In the genomic region with DNA sequence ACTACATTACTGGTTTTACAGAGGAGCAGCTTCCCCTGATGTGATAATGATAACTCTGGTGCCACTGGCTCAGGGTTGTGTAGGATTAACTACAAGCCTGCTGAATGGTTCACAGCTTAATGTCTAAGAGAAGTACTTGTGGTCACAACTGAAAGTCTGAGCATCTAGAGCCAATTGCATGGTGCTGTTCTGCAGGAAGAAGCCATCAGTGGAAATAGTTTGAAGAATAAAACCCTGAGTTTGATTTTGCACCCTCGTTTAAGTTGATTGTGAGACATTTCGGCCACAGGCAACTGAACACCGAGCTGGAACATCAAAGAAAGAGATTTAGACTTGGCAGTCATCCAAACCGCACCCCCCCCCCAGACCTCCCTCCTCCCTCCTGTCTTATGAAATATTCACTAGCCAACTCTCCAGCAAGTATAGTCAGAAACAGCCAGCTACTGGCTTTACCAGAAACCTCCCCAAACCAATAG, we compare ENCODE assay signal across 10 mouse cellular contexts. TPM values are rescaled to one million over a fixed set of nuclear protein-coding genes. Genes with fewer than 3 reads are reported as not detected.
DNase-seq lines count a peak whose midpoint lies in the region; ATAC-seq and TF ChIP-seq lines count a peak whose summit lies in the region.
"Had no signal": no experiment of that assay in that cellular context is flagged by ENCODE, and none has a peak within 500 bp of the region (broad histone marks: within the 10 kb centered on the region; RNA-seq: fewer than 3 reads in every experiment).

No protein-coding gene starts in this region.

- H3K4me3 ChIP-seq in kidney, embryonic 15.5 days (replicated peaks) = no peak overlapping the region
- H3K4me3 ChIP-seq in kidney, embryonic 16.5 days (ENCODE audit: low read length) = no peak overlapping the region
- no peak overlapping the region for H3K4me3 ChIP-seq in MEL (ENCODE audit: control insufficient read depth in 1 of 2, insufficient read depth in 1 of 2, low read depth in 2 of 2, low read length in 2 of 2)
- no peak overlapping the region for H3K4me3 ChIP-seq in embryonic facial prominence, embryonic 13.5 days
- H3K4me3 ChIP-seq in limb, embryonic 14.5 days (replicated peaks; ENCODE audit: low read length) = no peak overlapping the region

- H3K79me2 ChIP-seq in MEL (ENCODE audit: control insufficient read depth, insufficient read depth, low read length, poor library complexity) = no peaks in the 10 kb centered on the region

- peak; percentile 18; the same call in 1 of the 2 replicates for ATAC-seq in kidney, embryonic 15.5 days (replicated peaks; ENCODE audit: low FRiP score)
- ATAC-seq in kidney, embryonic 16.5 days (ENCODE audit: low FRiP score, low TSS enrichment) = no peak
- no peak for ATAC-seq in embryonic facial prominence, embryonic 13.5 days (ENCODE audit: insufficient number of reproducible peaks, insufficient read depth, low FRiP score, low TSS enrichment, low read depth)
- ATAC-seq in limb, embryonic 14.5 days (ENCODE audit: low FRiP score, low read depth) = no peak

- TF ChIP-seq EP300 in MEL (IDR thresholded peaks at IDR 0.05; ENCODE audit: low read depth in 1 of 2, low read length in 2 of 2) = no peak

- 16% methylated on average over 4 of the region's 4 CpGs for WGBS in kidney, embryonic 15.5 days
- WGBS in kidney, embryonic 16.5 days = 14% methylated on average over 4 of the region's 4 CpGs
- WGBS in embryonic facial prominence, embryonic 13.5 days = 17% methylated on average over 4 of the region's 4 CpGs
- 15% methylated on average over 4 of the region's 4 CpGs for WGBS in limb, embryonic 14.5 days

- peak; percentile 48 for DNase-seq in MEL (ENCODE audit: low read depth, low spot score)
- peak; percentile 46 for DNase-seq in limb, embryonic 14.5 days (ENCODE audit: low spot score)
- no peak for DNase-seq in spleen, adult 12 weeks (ENCODE audit: low spot score)
- DNase-seq in heart, adult 11 months = no peak
- no peak for DNase-seq in cerebellum, postnatal 14 days
- DNase-seq: cerebellum, adult 2 months had no signal

- H3K4me2 ChIP-seq in kidney, embryonic 15.5 days = no peak overlapping the region
- H3K4me2 ChIP-seq in kidney, embryonic 16.5 days (replicated peaks; ENCODE audit: low read depth, low read length) = no peak overlapping the region
- H3K4me2 ChIP-seq in embryonic facial prominence, embryonic 13.5 days = no peak overlapping the region
- no peak overlapping the region for H3K4me2 ChIP-seq in limb, embryonic 14.5 days (replicated peaks; ENCODE audit: low read depth, low read length, severe bottlenecking)

- no peak for TF ChIP-seq POLR2A in MEL (IDR thresholded peaks at IDR 0.05; ENCODE audit: control insufficient read depth in 1 of 2, insufficient read depth in 1 of 2, low read depth in 1 of 2, low read length in 2 of 2, poor library complexity in 1 of 2)
- TF ChIP-seq POLR2A in limb, embryonic 14.5 days (IDR thresholded peaks at IDR 0.05; ENCODE audit: borderline replicate concordance, extremely low read depth, insufficient read depth, insufficient read length) = no peak

- H3K36me3 ChIP-seq in kidney, embryonic 15.5 days = no peaks in the 10 kb centered on the region
- no peaks in the 10 kb centered on the region for H3K36me3 ChIP-seq in kidney, embryonic 16.5 days (ENCODE audit: insufficient read depth, low read length)
- no peaks in the 10 kb centered on the region for H3K36me3 ChIP-seq in MEL (ENCODE audit: control insufficient read depth in 1 of 2, insufficient read depth in 2 of 2, low read length in 2 of 2)
- H3K36me3 ChIP-seq in embryonic facial prominence, embryonic 13.5 days = no peaks in the 10 kb centered on the region
- no peaks in the 10 kb centered on the region for H3K36me3 ChIP-seq in limb, embryonic 14.5 days (ENCODE audit: control insufficient read depth, insufficient read depth, low read length)

- H3K9me3 ChIP-seq in kidney, embryonic 15.5 days (replicated peaks) = no peaks in the 10 kb centered on the region
- no peaks in the 10 kb centered on the region for H3K9me3 ChIP-seq in kidney, embryonic 16.5 days (ENCODE audit: low read length)
- no peaks in the 10 kb centered on the region for H3K9me3 ChIP-seq in MEL (replicated peaks; ENCODE audit: insufficient read depth, low read length)
- H3K9me3 ChIP-seq in embryonic facial prominence, embryonic 13.5 days = no peaks in the 10 kb centered on the region
- H3K9me3 ChIP-seq in limb, embryonic 14.5 days (ENCODE audit: control insufficient read depth, low read length) = no peaks in the 10 kb centered on the region

- no peak overlapping the region for H3K27ac ChIP-seq in kidney, embryonic 15.5 days
- no peak overlapping the region for H3K27ac ChIP-seq in kidney, embryonic 16.5 days (ENCODE audit: low read length)
- H3K27ac ChIP-seq in MEL (ENCODE audit: control insufficient read depth, low read depth, low read length) = no peak overlapping the region
- peak overlapping the region; percentile 63; the same call in 1 of the 2 replicates for H3K27ac ChIP-seq in embryonic facial prominence, embryonic 13.5 days
- H3K27ac ChIP-seq in limb, embryonic 14.5 days (replicated peaks; ENCODE audit: low read depth, low read length) = no peak overlapping the region
- H3K27ac ChIP-seq: liver, embryonic 14.5 days had no signal

- peaks cover 13% of the 10 kb centered on the region for H3K4me1 ChIP-seq in kidney, embryonic 15.5 days
- peaks cover 8% of the 10 kb centered on the region; the same call in 1 of the 2 replicates for H3K4me1 ChIP-seq in kidney, embryonic 16.5 days (ENCODE audit: insufficient read depth, low read length)
- H3K4me1 ChIP-seq in MEL (ENCODE audit: control insufficient read depth in 1 of 2, insufficient read depth in 2 of 2, low read length in 2 of 2) = no peaks in the 10 kb centered on the region
- peaks cover 33% of the 10 kb centered on the region for H3K4me1 ChIP-seq in embryonic facial prominence, embryonic 13.5 days
- H3K4me1 ChIP-seq in limb, embryonic 14.5 days (ENCODE audit: control insufficient read depth, insufficient read depth, low read length) = peaks cover 26% of the 10 kb centered on the region

- TF ChIP-seq CTCF in MEL (IDR thresholded peaks at IDR 0.05 in 2 of 3, conservative IDR thresholded peaks at IDR 0.05 in 1 of 3; ENCODE audit: control insufficient read depth in 1 of 3, insufficient read depth in 1 of 3, low read depth in 2 of 3, low read length in 3 of 3, poor library complexity in 1 of 3, severe bottlenecking in 1 of 3) = no peak

- no peak overlapping the region for H3K9ac ChIP-seq in kidney, embryonic 15.5 days
- no peak overlapping the region for H3K9ac ChIP-seq in kidney, embryonic 16.5 days (replicated peaks; ENCODE audit: low read length)
- H3K9ac ChIP-seq in MEL (ENCODE audit: control insufficient read depth, low read depth, low read length, poor library complexity, severe bottlenecking) = no peak overlapping the region
- no peak overlapping the region for H3K9ac ChIP-seq in embryonic facial prominence, embryonic 13.5 days
- no peak overlapping the region for H3K9ac ChIP-seq in limb, embryonic 14.5 days (ENCODE audit: low read depth, low read length, severe bottlenecking)
- H3K9ac ChIP-seq: liver, embryonic 14.5 days had no signal

- TF ChIP-seq RAD21 in MEL (IDR thresholded peaks at IDR 0.05; ENCODE audit: low read depth, low read length) = no peak

- no peaks in the 10 kb centered on the region for H3K27me3 ChIP-seq in kidney, embryonic 15.5 days
- H3K27me3 ChIP-seq in kidney, embryonic 16.5 days (ENCODE audit: insufficient read depth, low read length) = no peaks in the 10 kb centered on the region
- H3K27me3 ChIP-seq in MEL (ENCODE audit: control insufficient read depth in 1 of 2, insufficient read depth in 2 of 2, low read length in 2 of 2) = no peaks in the 10 kb centered on the region; a peak in 1 of 4 replicates
- no peaks in the 10 kb centered on the region for H3K27me3 ChIP-seq in embryonic facial prominence, embryonic 13.5 days
- H3K27me3 ChIP-seq in limb, embryonic 14.5 days (ENCODE audit: control insufficient read depth, insufficient read depth, low read length) = no peaks in the 10 kb centered on the region

TF ChIP-seq in MEL, 35 proteins besides CTCF, POLR2A, EP300 and RAD21:
- TF ChIP-seq MEF2A (IDR thresholded peaks at IDR 0.05; ENCODE audit: extremely low read depth, insufficient replicate concordance, low read depth, low read length, poor library complexity, severe bottlenecking) = no peak
- no peak for TF ChIP-seq NRF1 (IDR thresholded peaks at IDR 0.05; ENCODE audit: insufficient read depth, low read depth, low read length, poor library complexity, severe bottlenecking)
- TF ChIP-seq NELFE (IDR thresholded peaks at IDR 0.05; ENCODE audit: low read depth, low read length) = no peak
- TF ChIP-seq TAL1 (IDR thresholded peaks at IDR 0.05; ENCODE audit: low read length) = no peak
- no peak for TF ChIP-seq GABPA (IDR thresholded peaks at IDR 0.05; ENCODE audit: low read depth, low read length)
- TF ChIP-seq KAT2A (conservative IDR thresholded peaks at IDR 0.05; ENCODE audit: low read depth, low read length) = no peak
- TF ChIP-seq USF2 (IDR thresholded peaks at IDR 0.05; ENCODE audit: borderline replicate concordance in 1 of 2, insufficient read depth in 1 of 2, low read depth in 1 of 2, low read length in 2 of 2) = no peak
- TF ChIP-seq MXI1 (IDR thresholded peaks at IDR 0.05; ENCODE audit: low read depth, low read length) = no peak
- TF ChIP-seq MYB (IDR thresholded peaks at IDR 0.05; ENCODE audit: low read depth, low read length) = no peak

RNA-seq across cellular contexts. Expression of a gene that starts 19.7 kb away (rescaled TPM):
- 0.23 and 0.72 TPM in 2 replicates for polyA plus RNA-seq in kidney, embryonic 15.5 days (2015; fragmentation: Nextera tagmentation; extraction: Ambion mirVana)
- polyA plus RNA-seq in kidney, embryonic 16.5 days (2015; fragmentation: Nextera tagmentation; extraction: Ambion mirVana) = not detected in 2 replicates
- not detected in 2 replicates for total RNA-seq in MEL (2012; rRNA removed)
- polyA plus RNA-seq in MEL (2012; ENCODE audit: insufficient read depth in 1 of 2, insufficient read length in 2 of 2, low read depth in 1 of 2, low replicate concordance in 2 of 2, missing spikeins in 1 of 2) = not detected
- not detected in 2 replicates for polyA plus RNA-seq in embryonic facial prominence, embryonic 13.5 days (2015; fragmentation: Nextera tagmentation; extraction: Ambion mirVana)
- 0.52 and 1.0 TPM in 2 replicates for polyA plus RNA-seq in limb, embryonic 14.5 days (2012; rRNA removed)
- polyA plus RNA-seq in limb, embryonic 14.5 days (2014; fragmentation: Nextera tagmentation; extraction: Ambion mirVana) = not detected in 2 replicates
- polyA plus RNA-seq: liver, embryonic 14.5 days had no signal

RNA-seq across cellular contexts. Expression of a gene that starts 28.6 kb away (rescaled TPM):
- 0.81 and 1.0 TPM in 2 replicates for polyA plus RNA-seq in kidney, embryonic 15.5 days (2015; fragmentation: Nextera tagmentation; extraction: Ambion mirVana)
- 0.51 and 0.61 TPM in 2 replicates for polyA plus RNA-seq in kidney, embryonic 16.5 days (2015; fragmentation: Nextera tagmentation; extraction: Ambion mirVana)
- total RNA-seq in MEL (2012; rRNA removed) = not detected in 2 replicates
- not detected for polyA plus RNA-seq in MEL (2012; ENCODE audit: insufficient read depth in 1 of 2, insufficient read length in 2 of 2, low read depth in 1 of 2, low replicate concordance in 2 of 2, missing spikeins in 1 of 2)
- polyA plus RNA-seq in embryonic facial prominence, embryonic 13.5 days (2015; fragmentation: Nextera tagmentation; extraction: Ambion mirVana) = 0.42 and 1.5 TPM in 2 replicates
- polyA plus RNA-seq in limb, embryonic 14.5 days (2012; rRNA removed) = 0.12 and 0.30 TPM in 2 replicates
- polyA plus RNA-seq in limb, embryonic 14.5 days (2014; fragmentation: Nextera tagmentation; extraction: Ambion mirVana) = 0.56 and 0.59 TPM in 2 replicates

Comparison
In these comparisons a context has a peak if more than half of its experiments do, and no peak if none do; other contexts are left out.
1. DNase-seq: peak in MEL (single experiment) and limb, embryonic 14.5 days (single experiment); none in spleen, adult 12 weeks (single experiment), heart, adult 11 months (single experiment) and cerebellum, postnatal 14 days (0 of 2).